Mouse (Mus musculus) monocyte, adult 59 days (primary cell): ENCODE results near the gene Dnajc25. TPM values are rescaled to one million over a fixed set of nuclear protein-coding genes. Genes with fewer than 3 reads are reported as not detected.

Experiments used
- total RNA-seq, 2 experiments: library from RNA; stranded (reverse); gene quantifications; one replicate each; pipeline ENCODE4 v1.2.4; 2023

The Dnajc25 gene
- total RNA-seq: 1 to 10 TPM; 8.3 to 8.9 TPM

GRCm38 (mm10) chr4:58994762-58995161 is at the start of gene Dnajc25:
Gene Dnajc25 (plus strand): TSS chr4:58995062.

GRCm38 (mm10) chr4:58986540-58987190 is 8.2 kb upstream of the Dnajc25 start, which contains the start of gene Ptgr1:
Gene Ptgr1 (minus strand): TSS chr4:58987119.

GRCm38 (mm10) chr4:59002948-59003805 is 8.3 kb downstream of the Dnajc25 start, which contains the start of gene Gm20503:
Gene Gm20503 (plus strand): TSS chr4:59003210.

GRCm38 (mm10) chr4:59034918-59035785 is 40.3 kb downstream of the Dnajc25 start, which contains the start of gene Gng10:
Gene Gng10 (plus strand): TSS chr4:59035088.

Other genes with a start within 250 kb of the Dnajc25 start
- not detected for gene Olfr267, start 207.3 kb upstream of the Dnajc25 start, total RNA-seq
- gene Ecpas, start 82.3 kb upstream of the Dnajc25 start, total RNA-seq: 100 to 1,000 TPM in 1 of 2 experiments, 10 to 100 TPM in 1; 91.8 to 108 TPM
- gene Zkscan16, start 51.4 kb upstream of the Dnajc25 start, total RNA-seq: not detected
- gene Ptgr1, start 7.9 kb upstream of the Dnajc25 start, total RNA-seq: 1 to 10 TPM; 6.2 to 8.5 TPM
- gene Gm20503, start 8.1 kb downstream of the Dnajc25 start, total RNA-seq: 1 to 10 TPM in 1 of 2 experiments, not detected in 1; 4.3 TPM
- gene Gng10, start 40.0 kb downstream of the Dnajc25 start, total RNA-seq: 100 to 1,000 TPM; 115 to 145 TPM
- not detected for gene AI481877, start 143.9 kb downstream of the Dnajc25 start, total RNA-seq
- 10 to 100 TPM; 57.8 to 58.4 TPM for gene Ugcg, start 194.2 kb downstream of the Dnajc25 start, total RNA-seq